Mouse (Mus musculus) thymus, postnatal 14 days (tissue): ENCODE results near the gene Adam30.

Experiments
- DNase-seq: peaks from one replicate; pipeline ENCODE4 v3.0.0; 2021

Gene Adam30

GRCm38 (mm10) chr3:98197711-98198532 lies 37.5 kb downstream of the Adam30 start:
- no peak for DNase-seq

GRCm38 (mm10) chr3:98199747-98200146 lies 39.3 kb downstream of the Adam30 start:
- no peak for DNase-seq

- DNase-seq: no peak
Observed at GRCm38 (mm10) chr3:98203282-98203681, 42.9 kb downstream of the Adam30 start.

GRCm38 (mm10) chr3:98206977-98207376 lies 46.5 kb downstream of the Adam30 start:
- no peak for DNase-seq

GRCm38 (mm10) chr3:98209161-98209560 lies 48.7 kb downstream of the Adam30 start:
- no peak for DNase-seq

- DNase-seq: no peak
Observed at GRCm38 (mm10) chr3:98210860-98211259, 50.4 kb downstream of the Adam30 start.

- DNase-seq: no peak
Observed at GRCm38 (mm10) chr3:98211301-98212081, 51.1 kb downstream of the Adam30 start.
